Mouse (Mus musculus) small intestine, adult 2 months (tissue): ENCODE data around the gene Fxyd1. TPM values are rescaled to one million over a fixed set of nuclear protein-coding genes. Genes with fewer than 3 reads are reported as not detected.
A peak's percentile ranks its signal among the peaks of the same experiment; 100 is the strongest.

Source experiments
- H3K27ac ChIP-seq: fragments of 200-500 bp; 2 replicates; pipeline ENCODE4 v1.5.1; 2012; ENCODE audit warnings: low read depth, low read length, control low read depth, inconsistent platforms; ENCODE audit not compliant: insufficient read depth
- H3K27me3 ChIP-seq: fragments of 200-500 bp; 2 replicates; pipeline ENCODE4 v1.6.1; 2012; ENCODE audit warnings: mild to moderate bottlenecking, moderate library complexity, low read length, inconsistent platforms; ENCODE audit not compliant: control insufficient read depth, insufficient read depth
- H3K36me3 ChIP-seq: fragments of 200-500 bp; 2 replicates; pipeline ENCODE4 v1.6.1; 2012; ENCODE audit warnings: mild to moderate bottlenecking, low read length, control low read depth, inconsistent platforms; ENCODE audit not compliant: control insufficient read depth, insufficient read depth
- H3K4me1 ChIP-seq: fragments of 200-500 bp; 2 replicates; pipeline ENCODE4 v1.6.1; 2012; ENCODE audit warnings: low read length, inconsistent platforms, mixed read lengths; ENCODE audit not compliant: control insufficient read depth, insufficient read depth, insufficient read length
- H3K4me3 ChIP-seq: fragments of 200-500 bp; 2 replicates; pipeline ENCODE4 v1.5.1; 2012; ENCODE audit warnings: low read depth, mild to moderate bottlenecking, control low read depth, inconsistent platforms, low read length, moderate library complexity
- CTCF ChIP-seq: fragments of 200-500 bp; IDR thresholded peaks from 2 replicates; pipeline ENCODE4 v1.5.1; 2012; ENCODE audit warnings: low read depth, mild to moderate bottlenecking, control low read depth, inconsistent platforms, low read length, moderate library complexity, mixed read lengths; ENCODE audit not compliant: insufficient replicate concordance, insufficient read length; ENCODE audit errors: extremely low read depth
- POLR2A ChIP-seq: fragments of 200-500 bp; IDR thresholded peaks from 2 replicates; pipeline ENCODE4 v1.6.1; 2012; ENCODE audit warnings: low read depth, mild to moderate bottlenecking, control low read depth, inconsistent platforms, low read length, moderate library complexity
- WGBS: fragments of 180-500 bp; shearing (Covaris S2); methylation state at CpG from one replicate; pipeline ENCODE4 v1.1.7; 2018; 5-methylcytosine and 5-hydroxymethylcytosine counted together
- polyA plus RNA-seq: library from polyadenylated mRNA; depleted of rRNA; stranded (reverse); fragments of >200 nt; gene quantifications from 2 replicates; pipeline ENCODE4 v1.2.3, GENCODE M21; 2012

Fxyd1 gene
- polyA plus RNA-seq, 1 experiment, result 41.4 TPM

GRCm38 (mm10) chr7:31058211-31058610 is 1.2 kb upstream of the Fxyd1 start:
- H3K36me3 ChIP-seq, result no peaks in the 10 kb centered on the region
- no peak overlapping the region for H3K27ac ChIP-seq
- WGBS, result 86% methylated on average over 6 of the region's 6 CpGs
- peaks cover 2% of the 10 kb centered on the region; the same call in 1 of the 2 replicates for H3K4me1 ChIP-seq
- no peak overlapping the region for H3K4me3 ChIP-seq
- peaks cover 1% of the 10 kb centered on the region for H3K27me3 ChIP-seq
- TF ChIP-seq CTCF (no peak), POLR2A (no peak)

- H3K4me3 ChIP-seq, result no peak overlapping the region
- TF ChIP-seq POLR2A (no peak), CTCF (no peak)
- WGBS, result 69% methylated on average over 5 of the region's 5 CpGs
- H3K36me3 ChIP-seq, result no peaks in the 10 kb centered on the region
- no peak overlapping the region for H3K27ac ChIP-seq
- peaks cover 6% of the 10 kb centered on the region for H3K27me3 ChIP-seq
- H3K4me1 ChIP-seq, result peaks cover 2% of the 10 kb centered on the region; the same call in 1 of the 2 replicates
Observed at GRCm38 (mm10) chr7:31057730-31058129, 731 bp upstream of the Fxyd1 start.

GRCm38 (mm10) chr7:31056448-31056847 is 551 bp downstream of the Fxyd1 start:
- no peak for TF ChIP-seq POLR2A
- no peak for TF ChIP-seq CTCF
- H3K4me1 ChIP-seq, result peaks cover 2% of the 10 kb centered on the region; the same call in 1 of the 2 replicates
- H3K27me3 ChIP-seq, result peaks cover 17% of the 10 kb centered on the region
- no peak overlapping the region for H3K4me3 ChIP-seq
- H3K36me3 ChIP-seq, result no peaks in the 10 kb centered on the region
- 77% methylated on average over 7 of the region's 7 CpGs for WGBS
- no peak overlapping the region for H3K27ac ChIP-seq

- TF ChIP-seq POLR2A (no peak), CTCF (no peak)
- H3K27me3 ChIP-seq, result peaks cover 23% of the 10 kb centered on the region
- no peak overlapping the region for H3K27ac ChIP-seq
- 21% methylated on average over 3 of the region's 4 CpGs for WGBS
- no peak overlapping the region for H3K4me3 ChIP-seq
- H3K4me1 ChIP-seq, result peaks cover 4% of the 10 kb centered on the region
- H3K36me3 ChIP-seq, result no peaks in the 10 kb centered on the region
Observed at GRCm38 (mm10) chr7:31055883-31056282, 1.1 kb downstream of the Fxyd1 start.

GRCm38 (mm10) chr7:31055354-31055824 is 1.6 kb downstream of the Fxyd1 start:
- Histone ChIP-seq H3K27me3 (peaks cover 27% of the 10 kb centered on the region), H3K27ac (peak overlapping the region; percentile 45)
- TF ChIP-seq POLR2A (no peak), CTCF (no peak)

GRCm38 (mm10) chr7:31054661-31055320 is 2.2 kb downstream of the Fxyd1 start:
- H3K27ac ChIP-seq, result peak overlapping the region; percentile 45
- WGBS, result 68% methylated on average over 11 of the region's 11 CpGs
- peaks cover 4% of the 10 kb centered on the region for H3K4me1 ChIP-seq

More at GRCm38 (mm10) chr7:31055354-31055824, 1.6 kb downstream of the Fxyd1 start:
- WGBS, result 25% methylated on average over 10 of the region's 10 CpGs
- H3K4me1 ChIP-seq, result peaks cover 4% of the 10 kb centered on the region
- no peaks in the 10 kb centered on the region for H3K36me3 ChIP-seq
- H3K4me3 ChIP-seq, result peak overlapping the region; percentile 58

GRCm38 (mm10) chr7:31053882-31054447 is 3.0 kb downstream of the Fxyd1 start:
- 39% methylated on average over 10 of the region's 10 CpGs for WGBS

More at GRCm38 (mm10) chr7:31054661-31055320, 2.2 kb downstream of the Fxyd1 start:
- Histone ChIP-seq H3K36me3 (no peaks in the 10 kb centered on the region), H3K27me3 (peaks cover 33% of the 10 kb centered on the region), H3K4me3 (peak overlapping the region; percentile 58)
- TF ChIP-seq CTCF (no peak), POLR2A (no peak)

More at GRCm38 (mm10) chr7:31053882-31054447, 3.0 kb downstream of the Fxyd1 start:
- Histone ChIP-seq H3K36me3 (no peaks in the 10 kb centered on the region), H3K4me1 (peaks cover 4% of the 10 kb centered on the region), H3K27me3 (peaks cover 38% of the 10 kb centered on the region), H3K27ac (peak overlapping the region; percentile 45; the same call in 1 of the 2 replicates), H3K4me3 (peak overlapping the region; percentile 58; the same call in 1 of the 2 replicates)
- TF ChIP-seq POLR2A (no peak), CTCF (no peak)
